Mouse (Mus musculus): ENCODE results near the gene Myh7b.
"Not testable (repeated sequence)": the region's sequence is repeated elsewhere in the genome, so short reads cannot be mapped to it uniquely, and the experiment has no call there.

Gene Myh7b

DNA sequence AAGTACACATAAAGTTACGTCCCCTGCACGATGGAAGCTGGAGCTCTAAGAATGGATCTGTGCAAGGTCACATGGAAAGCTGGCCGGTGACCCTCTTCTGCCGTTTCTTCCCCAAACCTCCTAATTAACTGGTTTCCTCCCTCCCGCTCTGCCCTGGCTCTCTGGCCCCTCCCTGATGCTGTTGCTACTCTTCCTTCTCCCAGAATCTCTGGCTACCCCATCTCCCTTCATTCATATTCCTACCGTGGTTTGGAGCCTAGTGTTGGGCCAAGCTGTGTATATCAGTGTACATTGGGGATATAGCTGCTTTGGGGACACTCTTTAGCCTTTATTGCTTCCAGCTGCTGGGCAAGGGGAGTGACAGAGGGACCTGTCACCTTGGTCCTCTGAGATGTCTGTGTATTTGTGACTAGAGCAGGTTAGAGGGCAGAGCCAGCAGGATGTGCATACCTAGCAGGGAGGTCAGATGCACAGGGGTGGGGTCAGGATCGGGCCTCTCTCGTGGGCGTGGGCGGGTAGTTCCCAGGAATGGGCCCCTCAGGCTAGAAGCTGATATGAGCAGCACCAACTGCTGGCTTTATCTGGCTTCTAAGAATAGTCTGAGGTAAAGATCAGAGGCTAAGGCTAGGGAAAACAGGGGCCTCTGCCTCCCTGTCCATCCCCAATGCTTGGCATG is 6.3 kb upstream of the Myh7b start:
- no peak for DNase-seq (ENCODE audit: low read depth, low spot score)

GRCm38 (mm10) chr2:155605236-155605589 is 5.8 kb upstream of the Myh7b start:
- not testable (repeated sequence) for DNase-seq (ENCODE audit: low read depth, low spot score)

DNA sequence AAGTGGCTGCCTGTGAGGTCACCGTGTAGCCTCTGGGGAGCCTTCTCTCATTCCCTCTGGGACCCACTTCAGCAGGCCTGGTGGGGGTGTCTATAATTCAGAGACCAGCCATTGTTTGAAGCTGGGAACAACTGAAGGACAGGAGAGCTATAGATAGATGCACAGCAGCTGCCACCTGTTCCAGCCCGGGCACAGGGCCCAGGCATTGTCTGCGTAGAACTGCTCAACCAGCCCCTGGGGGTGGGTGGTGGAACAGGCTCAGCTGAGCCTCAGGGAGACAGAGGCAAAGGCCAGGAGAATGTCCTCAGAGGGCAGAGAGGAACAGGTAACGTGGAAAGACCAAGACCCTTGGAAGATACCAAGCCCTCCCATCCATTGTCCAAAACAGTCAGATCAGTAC is 4.7 kb upstream of the Myh7b start:
- no peak for DNase-seq (ENCODE audit: low read depth, low spot score)

GRCm38 (mm10) chr2:155611834-155612550 is 980 bp downstream of the Myh7b start:
- DNase-seq (ENCODE audit: low read depth, low spot score): no peak

GRCm38 (mm10) chr2:155613326-155613755 is 2.3 kb downstream of the Myh7b start:
- peak; percentile 52 for DNase-seq (ENCODE audit: low read depth, low spot score)

- DNase-seq (ENCODE audit: low read depth, low spot score): no peak
These were observed 2.9 kb downstream of the Myh7b start for GRCm38 (mm10) chr2:155613953-155614352.

GRCm38 (mm10) chr2:155616971-155617370 is 6.0 kb downstream of the Myh7b start:
- DNase-seq (ENCODE audit: low read depth, low spot score): no peak

DNA sequence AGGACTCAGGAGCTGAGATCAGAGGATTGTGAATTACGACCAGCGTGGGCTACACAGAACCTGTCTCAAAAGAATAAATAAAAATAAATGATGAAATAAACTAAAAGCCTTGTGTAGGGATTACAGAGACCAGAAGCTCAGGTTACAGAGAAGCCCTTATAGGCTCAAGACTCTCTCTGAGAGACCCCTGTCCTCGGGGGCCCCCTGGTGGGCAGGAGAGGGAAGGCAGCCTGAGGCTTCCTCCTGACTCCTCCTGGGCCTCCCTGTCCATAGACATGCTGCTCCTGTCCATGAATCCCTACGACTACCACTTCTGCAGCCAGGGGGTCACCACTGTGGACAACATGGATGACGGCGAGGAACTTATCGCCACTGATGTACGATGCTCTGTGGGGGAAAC is 8.8 kb downstream of the Myh7b start:
- DNase-seq (ENCODE audit: low read depth, low spot score): peak; percentile 57

GRCm38 (mm10) chr2:155622606-155623005 is 11.6 kb downstream of the Myh7b start:
- DNase-seq (ENCODE audit: low read depth, low spot score): no peak

DNA sequence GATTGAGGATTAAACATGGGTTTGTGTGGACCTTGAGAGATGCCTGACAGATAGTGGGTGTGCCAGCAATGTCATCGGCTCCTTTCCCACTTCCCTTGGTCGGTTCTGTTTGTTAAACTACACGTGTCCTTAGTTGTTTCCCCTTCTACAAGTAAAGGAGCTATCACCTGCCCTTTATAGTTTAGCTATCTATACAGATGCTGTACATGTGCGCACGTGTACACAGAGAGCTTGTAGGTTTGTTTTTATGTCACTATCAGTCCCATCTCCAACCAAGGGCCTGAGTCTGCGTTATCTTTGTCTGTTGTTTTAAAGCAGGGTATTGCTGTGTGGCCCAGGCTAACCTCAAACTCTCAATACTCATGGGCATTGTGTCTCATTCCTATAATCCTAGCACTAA is 13.0 kb downstream of the Myh7b start:
- DNase-seq (ENCODE audit: low read depth, low spot score): no peak

GRCm38 (mm10) chr2:155624730-155625129 is 13.7 kb downstream of the Myh7b start:
- no peak for DNase-seq (ENCODE audit: low read depth, low spot score)

DNA sequence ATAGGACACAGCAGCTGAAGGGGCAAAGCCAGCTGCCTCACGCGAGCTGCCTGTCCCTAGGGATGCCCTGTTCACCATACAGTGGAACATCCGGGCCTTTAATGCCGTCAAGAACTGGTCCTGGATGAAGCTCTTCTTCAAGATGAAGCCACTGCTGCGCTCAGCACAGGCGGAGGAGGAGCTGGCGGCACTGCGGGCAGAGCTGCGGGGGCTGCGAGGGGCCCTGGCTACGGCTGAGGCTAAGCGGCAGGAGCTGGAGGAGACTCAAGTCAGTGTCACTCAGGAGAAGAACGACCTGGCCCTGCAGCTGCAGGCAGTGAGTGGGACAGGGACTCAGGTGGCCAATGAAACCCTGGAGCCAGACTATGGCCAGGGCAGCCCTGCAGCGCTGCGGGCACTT is 15.3 kb downstream of the Myh7b start:
- no peak for DNase-seq (ENCODE audit: low read depth, low spot score)

DNA sequence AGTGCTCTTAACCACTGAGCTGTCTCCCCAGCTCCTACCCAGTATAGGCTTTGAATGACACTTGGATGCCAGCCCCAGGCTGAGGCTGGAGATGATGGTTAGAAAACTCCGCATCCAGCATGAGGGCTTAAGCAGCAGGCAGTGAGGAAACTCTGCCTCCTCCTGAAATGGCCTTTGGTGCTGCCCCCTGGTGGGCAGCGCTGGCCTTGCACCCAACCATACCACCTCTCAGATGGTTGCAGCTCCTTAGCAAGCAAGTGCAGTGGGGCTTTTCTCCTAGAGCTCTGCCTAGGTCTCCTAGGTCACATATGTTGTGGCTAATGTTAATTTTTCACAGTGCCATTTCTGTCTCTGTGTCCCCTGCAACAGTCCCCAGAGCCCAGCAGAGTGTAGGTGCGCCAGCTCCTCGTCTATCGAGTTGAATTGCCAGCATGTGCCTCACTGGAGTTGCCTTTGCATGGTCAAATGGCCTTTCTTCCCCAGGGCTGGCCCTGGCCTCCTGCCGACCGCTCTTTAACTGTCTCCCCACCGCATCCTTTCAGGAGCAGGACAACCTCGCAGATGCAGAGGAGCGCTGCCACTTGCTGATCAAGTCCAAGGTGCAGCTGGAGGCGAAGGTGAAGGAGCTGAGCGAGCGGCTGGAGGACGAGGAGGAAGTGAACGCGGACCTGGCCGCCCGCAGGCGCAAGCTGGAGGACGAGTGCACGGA is 16.2 kb downstream of the Myh7b start:
- peak; percentile 63 for DNase-seq (ENCODE audit: low read depth, low spot score)

DNA sequence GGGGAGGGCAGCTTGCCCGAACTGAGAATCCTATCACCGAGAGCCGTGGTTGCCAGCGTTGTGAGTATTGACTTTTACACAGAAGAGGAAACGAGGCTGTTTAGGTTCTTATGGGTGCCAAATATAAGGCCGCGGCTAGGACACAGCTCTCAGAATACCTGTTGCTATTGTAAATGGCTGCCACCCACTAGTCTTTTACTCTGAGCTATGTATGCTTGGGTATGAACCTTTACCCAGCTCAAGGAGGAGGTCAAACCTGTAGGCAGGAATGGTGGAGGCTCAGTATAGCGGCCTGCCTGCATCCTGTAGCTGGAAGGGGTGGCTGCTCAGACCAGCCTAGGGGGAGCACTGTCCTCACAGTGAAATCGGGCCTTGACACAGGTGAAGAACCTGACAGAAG is 17.1 kb downstream of the Myh7b start:
- no peak for DNase-seq (ENCODE audit: low read depth, low spot score)

- no peak for DNase-seq (ENCODE audit: low read depth, low spot score)
These were observed 17.5 kb downstream of the Myh7b start for GRCm38 (mm10) chr2:155628519-155628918.

DNA sequence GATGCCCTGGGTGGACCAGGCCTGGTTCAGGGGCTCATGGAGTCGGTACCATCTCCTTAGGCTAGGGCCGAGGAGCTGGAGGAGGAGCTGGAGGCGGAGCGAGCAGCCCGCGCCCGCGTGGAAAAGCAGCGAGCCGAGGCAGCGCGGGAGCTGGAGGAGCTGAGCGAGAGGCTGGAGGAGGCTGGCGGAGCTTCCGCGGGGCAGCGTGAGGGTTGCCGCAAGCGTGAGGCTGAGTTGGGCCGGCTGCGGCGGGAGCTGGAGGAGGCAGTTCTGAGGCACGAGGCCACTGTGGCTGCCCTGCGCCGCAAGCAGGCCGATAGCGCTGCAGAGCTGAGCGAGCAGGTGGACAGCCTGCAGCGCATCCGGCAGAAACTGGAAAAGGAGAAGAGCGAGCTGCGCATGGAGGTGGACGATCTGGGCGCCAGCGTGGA is 18.2 kb downstream of the Myh7b start:
- DNase-seq (ENCODE audit: low read depth, low spot score): peak; percentile 47

DNA sequence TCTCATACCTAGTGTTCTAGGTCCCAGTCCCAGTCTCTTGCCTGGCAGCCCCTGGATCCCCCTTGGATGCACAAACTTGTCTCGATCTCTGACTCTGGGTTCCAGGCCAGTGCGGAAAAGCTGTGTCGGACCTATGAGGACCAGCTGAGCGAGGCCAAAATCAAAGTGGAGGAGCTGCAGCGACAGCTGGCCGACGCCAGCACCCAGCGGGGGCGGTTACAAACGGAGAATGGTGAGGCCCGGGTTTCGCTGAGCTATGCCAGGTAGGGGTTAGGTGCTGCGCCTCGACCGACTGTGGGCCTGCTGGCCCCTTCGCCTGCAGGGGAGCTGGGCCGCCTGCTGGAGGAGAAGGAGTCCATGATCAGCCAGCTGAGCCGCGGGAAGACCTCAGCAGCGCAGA is 19.1 kb downstream of the Myh7b start:
- DNase-seq (ENCODE audit: low read depth, low spot score): no peak

- DNase-seq (ENCODE audit: low read depth, low spot score): no peak
These were observed 19.8 kb downstream of the Myh7b start for GRCm38 (mm10) chr2:155630590-155631416.

DNA sequence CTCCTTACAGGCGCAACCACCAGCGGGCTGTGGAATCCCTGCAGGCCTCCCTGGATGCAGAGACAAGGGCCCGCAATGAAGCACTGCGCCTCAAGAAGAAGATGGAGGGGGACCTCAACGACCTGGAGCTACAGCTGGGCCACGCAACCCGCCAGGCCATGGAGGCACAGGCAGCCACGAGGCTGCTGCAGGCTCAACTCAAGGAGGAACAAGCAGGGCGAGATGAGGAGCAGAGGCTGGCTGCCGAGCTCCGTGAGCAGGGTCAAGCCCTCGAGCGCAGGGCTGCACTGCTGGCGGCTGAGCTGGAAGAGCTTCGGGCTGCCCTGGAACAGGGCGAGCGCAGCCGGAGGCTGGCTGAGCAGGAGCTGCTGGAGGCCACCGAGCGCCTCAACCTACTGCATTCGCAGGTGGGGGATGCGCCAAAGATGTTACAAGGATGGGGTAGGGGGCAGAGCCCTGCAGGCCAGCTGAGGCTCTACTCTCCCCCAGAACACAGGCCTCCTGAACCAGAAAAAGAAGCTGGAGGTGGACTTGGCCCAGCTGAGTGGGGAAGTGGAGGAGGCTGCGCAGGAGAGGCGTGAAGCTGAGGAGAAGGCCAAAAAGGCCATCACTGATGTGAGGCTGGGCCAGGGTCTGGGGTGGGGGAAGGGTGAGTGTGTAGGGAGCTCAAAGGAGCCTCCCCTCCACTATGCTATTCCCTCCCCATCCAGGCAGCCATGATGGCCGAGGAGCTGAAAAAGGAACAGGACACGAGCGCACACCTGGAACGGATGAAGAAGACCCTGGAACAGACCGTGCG is 21.3 kb downstream of the Myh7b start:
- DNase-seq (ENCODE audit: low read depth, low spot score): no peak

DNA sequence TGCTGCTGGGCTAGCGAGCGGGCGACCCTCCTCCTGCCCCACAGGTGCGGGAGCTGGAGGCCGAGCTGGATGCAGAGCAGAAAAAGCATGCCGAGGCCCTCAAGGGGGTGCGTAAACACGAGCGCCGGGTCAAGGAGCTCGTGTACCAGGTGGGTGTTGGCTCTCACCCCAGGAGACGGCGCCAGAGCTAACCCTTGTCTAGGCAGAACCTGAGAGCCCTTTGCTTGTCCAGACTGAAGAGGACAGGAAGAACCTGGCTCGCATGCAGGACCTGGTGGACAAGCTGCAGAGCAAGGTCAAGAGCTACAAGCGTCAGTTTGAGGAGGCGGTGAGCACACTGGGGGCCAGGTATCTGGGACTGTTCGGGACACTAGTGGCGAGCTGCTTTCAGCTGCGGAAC is 22.1 kb downstream of the Myh7b start:
- no peak for DNase-seq (ENCODE audit: low read depth, low spot score)

DNA sequence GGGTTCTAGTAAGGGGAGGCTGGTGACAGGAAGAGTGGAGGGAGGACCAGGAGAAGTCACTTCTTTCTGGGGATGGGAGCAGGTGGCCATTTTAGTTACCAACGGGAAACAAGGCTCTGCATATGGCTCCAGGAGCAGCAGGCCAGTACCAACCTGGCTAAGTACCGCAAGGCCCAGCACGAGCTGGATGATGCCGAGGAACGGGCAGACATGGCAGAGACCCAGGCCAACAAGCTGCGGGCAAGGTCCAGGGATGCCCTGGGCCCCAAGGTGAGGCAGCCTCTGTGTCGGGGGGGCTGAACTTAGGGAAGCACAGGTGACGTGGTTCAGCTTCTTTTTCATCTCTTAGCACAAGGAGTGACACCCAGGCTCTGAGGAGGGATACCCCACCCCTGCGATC is 22.7 kb downstream of the Myh7b start:
- DNase-seq (ENCODE audit: low read depth, low spot score): no peak
